9 mouse cellular contexts compared by ENCODE assay signal in genomic region chr8:4800524-4801122, GRCm38 (mm10). TPM values are rescaled to one million over a fixed set of nuclear protein-coding genes. Genes with fewer than 3 reads are reported as not detected.
A peak's percentile ranks its signal among the peaks of the same experiment; 100 is the strongest.
DNase-seq lines count a peak whose midpoint lies in the region; ATAC-seq and TF ChIP-seq lines count a peak whose summit lies in the region.
"Had no signal": no experiment of that assay in that cellular context is flagged by ENCODE, and none has a peak within 500 bp of the region (broad histone marks: within the 10 kb centered on the region; RNA-seq: fewer than 3 reads in every experiment).

No protein-coding gene starts in this region.

- TF ChIP-seq POLR2A in spleen, adult 2 months (IDR thresholded peaks at IDR 0.05; ENCODE audit: low read depth, low read length) = no peak
- TF ChIP-seq POLR2A in embryonic fibroblast, embryonic 13.5 days (IDR thresholded peaks at IDR 0.05; ENCODE audit: low read depth, low read length) = no peak

- peak; percentile 30; the same call in 1 of the 2 replicates for TF ChIP-seq CTCF in spleen, adult 2 months (IDR thresholded peaks at IDR 0.05; ENCODE audit: extremely low read depth, insufficient read depth, insufficient read length, insufficient replicate concordance)
- TF ChIP-seq CTCF in embryonic fibroblast, embryonic 13.5 days (IDR thresholded peaks at IDR 0.05; ENCODE audit: borderline replicate concordance, insufficient read depth, low read length) = 0 out of 2 replicates have a peak, but pooled peaks have one; percentile 15

- WGBS in spleen, adult 2 months = 58% methylated on average over 19 of the region's 19 CpGs

- peak; percentile 47 for DNase-seq in CD4-positive, CD25-positive, alpha-beta regulatory T cell, adult 2 months (ENCODE audit: low read depth, low spot score)
- DNase-seq in spleen, adult 2 months (ENCODE audit: low read depth in 1 of 2, low spot score in 2 of 2) = peak in 1 of 2 experiments; percentile 7
- no peak for DNase-seq in spleen, postnatal 36 days (ENCODE audit: low spot score in 2 of 2)
- peak; percentile 36 for DNase-seq in kidney, postnatal 14 days
- DNase-seq in lung, postnatal 36 days = peak; percentile 23
- peak; percentile 16 to 18 for DNase-seq in right cerebral cortex, postnatal 36 days (ENCODE audit: low spot score in 2 of 2)

- no peaks in the 10 kb centered on the region for H3K36me3 ChIP-seq in spleen, adult 2 months (ENCODE audit: control insufficient read depth, insufficient read depth, low read length)
- H3K36me3 ChIP-seq: heart, embryonic 13.5 days had no signal

- H3K27ac ChIP-seq in spleen, adult 2 months (ENCODE audit: insufficient read depth, low read length) = no peak overlapping the region
- H3K27ac ChIP-seq in embryonic fibroblast, embryonic 13.5 days (ENCODE audit: insufficient read depth, low read length) = no peak overlapping the region
- H3K27ac ChIP-seq: heart, embryonic 13.5 days had no signal

- ATAC-seq in CD4-positive, CD25-positive, alpha-beta regulatory T cell, adult 4 months = no peak

- H3K4me1 ChIP-seq in spleen, adult 2 months (ENCODE audit: control insufficient read depth, insufficient read depth, insufficient read length) = no peaks in the 10 kb centered on the region
- H3K4me1 ChIP-seq in embryonic fibroblast, embryonic 13.5 days (ENCODE audit: control insufficient read depth, insufficient read depth, low read length) = no peaks in the 10 kb centered on the region
- H3K4me1 ChIP-seq: heart, embryonic 13.5 days had no signal

- no peaks in the 10 kb centered on the region for H3K27me3 ChIP-seq in spleen, adult 2 months (ENCODE audit: control insufficient read depth, insufficient read depth, low read length)
- H3K27me3 ChIP-seq: heart, embryonic 13.5 days had no signal

- no peak overlapping the region for H3K4me3 ChIP-seq in spleen, adult 2 months (ENCODE audit: extremely low read depth, insufficient read depth, insufficient read length)
- H3K4me3 ChIP-seq in embryonic fibroblast, embryonic 13.5 days (ENCODE audit: insufficient read depth, low read length) = no peak overlapping the region
- H3K4me3 ChIP-seq: heart, embryonic 13.5 days had no signal

RNA-seq across cellular contexts. Expression of gene Shcbp1, which starts 21.3 kb away (rescaled TPM):
- 1 to 10 TPM; 3.7 to 6.1 TPM for polyA plus RNA-seq in CD4-positive, CD25-positive, alpha-beta regulatory T cell, adult 4 months (2017; shearing (Covaris generic))
- polyA plus RNA-seq in spleen, adult 2 months (2012; rRNA removed) = 0.75 and 0.92 TPM in 2 replicates
- 19.1 and 31.3 TPM in 2 replicates for polyA plus RNA-seq in embryonic fibroblast, embryonic 13.5 days (2011; ENCODE audit: insufficient read length, low read depth, missing spikeins)

Comparison
In these comparisons a context has a peak if more than half of its experiments do, and no peak if none do; other contexts are left out.
1. DNase-seq: peak in CD4-positive, CD25-positive, alpha-beta regulatory T cell, adult 2 months (single experiment), kidney, postnatal 14 days (single experiment), lung, postnatal 36 days (single experiment) and right cerebral cortex, postnatal 36 days (2 of 2); none in spleen, postnatal 36 days (0 of 2).